Mouse (Mus musculus) neural tube, embryonic 14.5 days (tissue): ENCODE data around the gene Mboat2. TPM values are rescaled to one million over a fixed set of nuclear protein-coding genes. Genes with fewer than 3 reads are reported as not detected.

Experiments
- ATAC-seq: fragments of 200-750 bp; cut with Nextera tagmentation; 2 replicates; pipeline ENCODE4 v1.8.0; 2017; ENCODE audit warnings: low read depth, mild to moderate bottlenecking, moderate TSS enrichment, moderate library complexity
- H3K27ac ChIP-seq: fragments of 300-500 bp; sonication (generic); 2 replicates; pipeline ENCODE4 v1.5.1; 2014; ENCODE audit warnings: low read depth, mild to moderate bottlenecking, control low read depth, low read length, moderate library complexity, mixed read lengths
- H3K27me3 ChIP-seq: fragments of 300-500 bp; sonication (generic); 2 replicates; pipeline ENCODE4 v1.6.1; 2014; ENCODE audit warnings: low read length; ENCODE audit not compliant: control insufficient read depth, insufficient read depth
- H3K36me3 ChIP-seq: fragments of 300-500 bp; sonication (generic); 2 replicates; pipeline ENCODE4 v1.6.1; 2014; ENCODE audit warnings: low read length, mixed read lengths; ENCODE audit not compliant: control insufficient read depth, insufficient read depth
- H3K4me1 ChIP-seq: fragments of 300-500 bp; sonication (generic); 2 replicates; pipeline ENCODE4 v1.6.1; 2014; ENCODE audit warnings: low read length; ENCODE audit not compliant: control insufficient read depth, insufficient read depth
- H3K4me2 ChIP-seq: fragments of 300-500 bp; sonication (generic); 2 replicates; pipeline ENCODE4 v1.6.1; 2014; ENCODE audit warnings: mild to moderate bottlenecking, low read depth, low read length, control low read depth
- H3K4me3 ChIP-seq: fragments of 300-500 bp; sonication (generic); 2 replicates; pipeline ENCODE4 v1.5.1; 2014; ENCODE audit warnings: low read depth, low read length, control low read depth, mixed read lengths
- H3K9ac ChIP-seq: fragments of 300-500 bp; sonication (generic); replicated peaks from 2 replicates; pipeline ENCODE4 v1.6.1; 2014; ENCODE audit warnings: low read depth, mild to moderate bottlenecking, control low read depth, low read length, mixed read lengths
- H3K9me3 ChIP-seq: fragments of 300-500 bp; sonication (generic); 2 replicates; pipeline ENCODE4 v1.6.1; 2016; ENCODE audit warnings: low read length; ENCODE audit not compliant: control insufficient read depth
- WGBS: fragments of 180-500 bp; shearing (Covaris S2); extraction: QIAGEN DNeasy Blood & Tissue Kit; methylation state at CpG from one replicate; pipeline ENCODE4 v1.1.7; 2014; 5-methylcytosine and 5-hydroxymethylcytosine counted together
- polyA plus RNA-seq: library from polyadenylated mRNA; unstranded; fragments of >200 nt; fragmentation: Nextera tagmentation; extraction: Ambion mirVana; gene quantifications from 2 replicates; pipeline ENCODE4 v1.2.1, GENCODE M21; 2014

Gene Mboat2
- polyA plus RNA-seq, 1 experiment from 2014 or later, result 80.5 TPM

GRCm38 (mm10) chr12:24925276-24925675, 94.6 kb downstream of the Mboat2 start:
- Histone ChIP-seq H3K27me3 (no peaks in the 10 kb centered on the region), H3K9ac (no peak overlapping the region), H3K27ac (no peak overlapping the region), H3K4me1 (peaks cover 10% of the 10 kb centered on the region; the same call in 1 of the 2 replicates), H3K36me3 (no peaks in the 10 kb centered on the region), H3K9me3 (no peaks in the 10 kb centered on the region), H3K4me2 (no peak overlapping the region), H3K4me3 (no peak overlapping the region)
- WGBS, result 84% methylated on average over 5 of the region's 5 CpGs
- no peak for ATAC-seq

DNA sequence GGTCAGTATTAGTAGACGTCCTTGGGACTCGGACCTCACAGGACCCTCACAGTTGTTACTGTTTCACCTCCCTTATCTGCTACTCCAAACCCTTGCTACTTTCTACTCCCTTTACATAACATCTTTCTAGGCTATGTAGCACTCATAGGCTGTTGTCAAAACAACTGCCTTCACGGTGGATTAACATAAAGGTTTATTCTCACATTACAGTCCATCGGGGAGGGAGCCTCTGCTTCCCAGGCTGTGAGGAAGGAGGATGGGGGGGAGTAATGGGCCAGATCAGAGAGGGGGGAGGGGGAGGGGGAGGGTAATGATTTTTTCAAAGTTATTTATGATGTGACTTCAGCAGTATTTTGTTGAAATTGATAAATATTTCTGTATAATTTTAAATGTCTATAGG, 95.0 kb downstream of the Mboat2 start:
- H3K27ac ChIP-seq, result no peak overlapping the region
- WGBS, result 54% methylated on average over 4 of the region's 4 CpGs
- no peak for ATAC-seq
- no peaks in the 10 kb centered on the region for H3K9me3 ChIP-seq
- H3K4me2 ChIP-seq, result no peak overlapping the region
- no peaks in the 10 kb centered on the region for H3K36me3 ChIP-seq
- no peak overlapping the region for H3K9ac ChIP-seq
- H3K4me1 ChIP-seq, result peaks cover 10% of the 10 kb centered on the region; the same call in 1 of the 2 replicates
- H3K27me3 ChIP-seq, result no peaks in the 10 kb centered on the region
- no peak overlapping the region for H3K4me3 ChIP-seq

DNA sequence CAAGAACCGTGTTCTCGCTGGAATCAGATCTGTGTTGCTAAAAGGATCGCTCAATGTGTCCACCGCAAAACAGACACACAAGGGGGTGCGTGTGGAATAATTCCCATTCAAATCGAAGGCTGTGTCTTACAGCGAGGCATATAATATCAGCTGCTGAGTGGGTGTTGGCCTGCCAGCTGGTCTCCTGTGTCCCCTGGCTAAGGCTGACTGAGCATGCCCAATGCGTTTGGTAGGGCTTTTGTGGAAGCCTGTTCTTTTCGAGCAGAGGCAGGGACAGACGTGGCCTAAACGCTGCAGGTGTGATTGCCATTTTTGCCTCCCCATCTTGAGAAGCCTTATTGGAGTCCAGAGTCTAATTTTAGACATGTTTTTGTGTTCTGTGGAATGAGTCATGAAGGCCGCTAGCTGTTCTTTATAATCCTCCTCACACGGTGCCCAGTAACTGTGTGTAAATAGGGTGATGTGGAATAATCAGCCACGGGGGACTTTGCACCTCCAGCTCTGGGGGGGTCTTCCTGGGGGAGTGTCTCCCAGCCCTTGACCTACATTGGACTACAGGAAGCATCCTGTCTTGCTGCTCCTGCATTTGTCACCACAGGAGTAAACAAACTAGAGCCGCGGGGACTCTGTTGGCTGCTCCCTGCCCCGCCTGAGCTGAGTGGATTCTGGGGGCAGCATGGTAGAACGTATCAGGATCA, 97.5 kb downstream of the Mboat2 start:
- Histone ChIP-seq H3K27ac (peak overlapping the region; percentile 71), H3K36me3 (no peaks in the 10 kb centered on the region), H3K9me3 (no peaks in the 10 kb centered on the region), H3K4me3 (no peak overlapping the region), H3K27me3 (no peaks in the 10 kb centered on the region), H3K9ac (no peak overlapping the region), H3K4me2 (no peak overlapping the region), H3K4me1 (peaks cover 10% of the 10 kb centered on the region; the same call in 1 of the 2 replicates)
- WGBS, result 64% methylated on average over 18 of the region's 18 CpGs
- peak; percentile 73 for ATAC-seq

GRCm38 (mm10) chr12:24929043-24929442, 98.4 kb downstream of the Mboat2 start:
- peak; percentile 39; the same call in 1 of the 2 replicates for ATAC-seq
- Histone ChIP-seq H3K9me3 (no peaks in the 10 kb centered on the region), H3K36me3 (no peaks in the 10 kb centered on the region), H3K27me3 (no peaks in the 10 kb centered on the region), H3K4me1 (peaks cover 10% of the 10 kb centered on the region; the same call in 1 of the 2 replicates), H3K4me3 (no peak overlapping the region), H3K27ac (peak overlapping the region; percentile 55), H3K9ac (no peak overlapping the region), H3K4me2 (no peak overlapping the region)
- WGBS, result 54% methylated on average over 7 of the region's 7 CpGs

DNA sequence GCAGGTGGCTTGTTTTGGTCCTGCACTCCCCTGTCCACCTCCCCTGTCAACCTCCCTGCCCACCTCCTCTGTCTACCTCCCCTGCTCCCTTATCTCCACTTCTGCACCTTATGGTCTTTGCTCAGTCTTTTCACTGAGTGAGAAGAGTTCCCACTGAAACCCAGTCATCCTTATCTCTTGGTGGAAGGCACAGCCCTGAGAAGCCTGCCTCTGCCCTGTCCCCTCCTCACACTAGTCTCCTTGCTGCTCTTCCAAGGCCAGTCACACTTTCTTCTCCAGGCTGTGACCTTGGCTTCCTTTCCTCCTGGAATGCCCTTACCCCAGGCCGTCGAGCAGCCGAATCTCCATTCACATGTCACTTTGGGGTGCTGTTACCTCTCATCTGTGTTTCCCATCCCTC, 100.1 kb downstream of the Mboat2 start:
- H3K27me3 ChIP-seq, result no peaks in the 10 kb centered on the region
- H3K9ac ChIP-seq, result no peak overlapping the region
- H3K36me3 ChIP-seq, result no peaks in the 10 kb centered on the region
- no peak overlapping the region for H3K4me2 ChIP-seq
- H3K27ac ChIP-seq, result no peak overlapping the region
- no peak for ATAC-seq
- no peak overlapping the region for H3K4me3 ChIP-seq
- H3K4me1 ChIP-seq, result peaks cover 10% of the 10 kb centered on the region; the same call in 1 of the 2 replicates
- WGBS, result 87% methylated on average over 3 of the region's 3 CpGs
- no peaks in the 10 kb centered on the region for H3K9me3 ChIP-seq

- H3K9me3 ChIP-seq, result no peaks in the 10 kb centered on the region
- H3K9ac ChIP-seq, result no peak overlapping the region
- H3K27ac ChIP-seq, result no peak overlapping the region
- no peaks in the 10 kb centered on the region for H3K27me3 ChIP-seq
- peaks cover 10% of the 10 kb centered on the region; the same call in 1 of the 2 replicates for H3K4me1 ChIP-seq
- 83% methylated on average over 6 of the region's 6 CpGs for WGBS
- H3K4me2 ChIP-seq, result no peak overlapping the region
- no peak for ATAC-seq
- H3K36me3 ChIP-seq, result no peaks in the 10 kb centered on the region
- no peak overlapping the region for H3K4me3 ChIP-seq
These were observed 101.4 kb downstream of the Mboat2 start for GRCm38 (mm10) chr12:24932120-24932519.

- 86% methylated on average over 1 of the region's 1 CpGs for WGBS
- Histone ChIP-seq H3K9ac (no peak overlapping the region), H3K9me3 (no peaks in the 10 kb centered on the region), H3K4me2 (no peak overlapping the region), H3K4me1 (peaks cover 6% of the 10 kb centered on the region; the same call in 1 of the 2 replicates), H3K27ac (no peak overlapping the region), H3K27me3 (no peaks in the 10 kb centered on the region), H3K4me3 (no peak overlapping the region), H3K36me3 (no peaks in the 10 kb centered on the region)
- no peak; the same call in 1 of the 2 replicates for ATAC-seq
These were observed 102.6 kb downstream of the Mboat2 start for GRCm38 (mm10) chr12:24933206-24933775.

- no peak overlapping the region for H3K9ac ChIP-seq
- H3K4me2 ChIP-seq, result no peak overlapping the region
- 92% methylated on average over 3 of the region's 3 CpGs for WGBS
- peaks cover 5% of the 10 kb centered on the region; the same call in 1 of the 2 replicates for H3K4me1 ChIP-seq
- no peaks in the 10 kb centered on the region for H3K27me3 ChIP-seq
- no peak overlapping the region for H3K4me3 ChIP-seq
- no peaks in the 10 kb centered on the region for H3K9me3 ChIP-seq
- H3K36me3 ChIP-seq, result no peaks in the 10 kb centered on the region
- no peak for ATAC-seq
- no peak overlapping the region for H3K27ac ChIP-seq
These were observed 103.3 kb downstream of the Mboat2 start for GRCm38 (mm10) chr12:24933996-24934395.

DNA sequence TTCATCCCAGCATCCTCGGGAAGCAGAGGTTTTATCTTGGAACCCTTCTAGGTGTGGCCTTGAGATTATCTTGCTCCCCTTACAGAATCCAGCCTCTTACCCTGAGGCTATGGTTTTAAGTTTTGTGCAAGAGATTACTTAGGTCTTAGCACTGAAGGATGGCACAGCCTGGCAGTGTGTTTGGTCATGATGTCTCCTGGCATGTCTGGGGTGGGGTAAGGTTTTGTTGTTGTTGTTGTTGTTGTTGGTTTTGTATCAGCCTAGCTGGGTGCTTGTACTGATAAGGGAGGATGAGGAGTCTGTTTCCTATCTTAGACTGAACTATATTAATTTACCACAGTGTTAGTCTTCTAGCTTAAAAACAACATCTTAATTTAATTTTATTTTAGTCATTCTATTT, 105.6 kb downstream of the Mboat2 start:
- Histone ChIP-seq H3K27me3 (no peaks in the 10 kb centered on the region), H3K9ac (no peak overlapping the region), H3K27ac (no peak overlapping the region), H3K4me3 (no peak overlapping the region), H3K4me2 (no peak overlapping the region), H3K4me1 (no peaks in the 10 kb centered on the region), H3K9me3 (no peaks in the 10 kb centered on the region), H3K36me3 (peaks cover 4% of the 10 kb centered on the region; the same call in 1 of the 2 replicates)
- 89% methylated on average over 1 of the region's 1 CpGs for WGBS
- no peak for ATAC-seq
